Mouse (Mus musculus) adrenal gland, adult 8-10 months (tissue): ENCODE data around the gene Tmie. TPM values are rescaled to one million over a fixed set of nuclear protein-coding genes. Genes with fewer than 3 reads are reported as not detected.

Experiments
- DNase-seq: peaks from one replicate; pipeline ENCODE4 v3.0.0; 2022
- total RNA-seq, 4 experiments: library from RNA; stranded (reverse); gene quantifications; 2 replicates each; pipeline ENCODE4 v1.2.4; 2022

The Tmie gene
- total RNA-seq: 1 to 10 TPM; 2.3 to 7.5 (median 5.1) TPM

DNA sequence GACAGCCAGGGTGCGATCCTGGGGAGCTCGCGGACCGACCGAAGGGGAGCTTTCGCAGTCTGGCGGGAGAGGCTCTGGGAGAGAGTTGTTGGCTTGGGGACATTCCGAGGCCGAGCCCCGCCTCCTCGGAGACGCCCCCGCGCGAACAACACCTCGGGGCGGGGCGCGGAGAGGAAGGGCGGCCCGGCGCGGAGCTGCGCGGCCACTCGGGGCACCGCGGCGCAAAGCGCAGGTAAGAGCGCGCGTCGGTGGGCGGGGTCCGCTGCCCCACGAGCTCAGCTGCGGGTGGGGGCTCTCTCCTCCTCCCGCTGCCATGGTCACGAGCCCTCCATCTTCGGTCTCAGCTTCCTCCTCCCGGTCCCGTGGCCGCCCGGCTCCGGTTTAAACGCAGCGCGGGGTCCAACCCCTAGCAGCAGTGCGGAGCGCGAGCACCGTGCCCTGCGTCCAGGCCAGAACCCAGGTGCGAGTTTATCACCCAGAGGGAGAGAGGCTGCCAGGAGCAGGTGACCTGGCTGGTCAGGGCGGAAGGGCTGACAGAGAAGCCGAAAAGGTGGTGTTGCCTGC lies at the start of gene Tmie:
Gene Tmie, minus strand, starts transcription at position 116 of the 564 bp plus-strand sequence.
- peak; percentile 72 for DNase-seq

- peak; percentile 52 for DNase-seq
Measured at GRCm38 (mm10) chr9:110922759-110923158, 42.8 kb upstream of the Tmie start.

DNA sequence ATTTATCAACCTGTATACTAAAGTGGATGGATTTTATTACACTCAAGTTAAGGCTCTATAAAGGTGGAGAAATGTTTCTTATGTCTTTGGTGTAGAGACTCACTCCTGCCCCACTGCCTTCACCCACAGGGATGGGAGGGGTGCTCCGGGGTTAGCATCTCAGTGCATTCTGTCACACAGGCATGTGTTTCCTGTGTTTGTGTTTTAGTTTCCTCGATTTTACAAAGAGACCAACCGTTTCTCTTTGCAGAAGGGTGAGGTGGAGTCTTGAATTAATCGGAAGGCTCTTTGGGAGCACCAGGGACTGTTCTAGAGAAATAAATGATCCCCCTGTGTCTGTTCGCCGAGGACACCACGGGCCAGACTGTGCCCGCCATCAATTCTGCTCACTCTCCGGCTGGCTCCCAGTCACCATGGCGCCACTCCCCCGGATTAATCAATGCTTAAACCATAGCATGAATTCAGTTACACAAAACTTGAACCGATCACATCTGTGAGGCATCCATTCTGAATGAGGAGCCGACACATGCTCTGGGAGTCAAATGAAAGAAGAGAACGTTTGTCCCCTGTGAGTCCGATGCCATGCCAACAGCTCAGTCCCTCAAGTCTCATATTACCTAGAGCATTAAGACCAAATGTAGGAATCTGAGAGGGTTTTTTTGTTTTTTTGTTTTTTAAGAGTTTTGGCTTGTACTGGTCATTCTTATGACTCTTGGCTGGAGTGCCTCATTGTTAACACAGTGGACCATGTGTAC lies 40.9 kb upstream of the Tmie start:
- no peak for DNase-seq

DNA sequence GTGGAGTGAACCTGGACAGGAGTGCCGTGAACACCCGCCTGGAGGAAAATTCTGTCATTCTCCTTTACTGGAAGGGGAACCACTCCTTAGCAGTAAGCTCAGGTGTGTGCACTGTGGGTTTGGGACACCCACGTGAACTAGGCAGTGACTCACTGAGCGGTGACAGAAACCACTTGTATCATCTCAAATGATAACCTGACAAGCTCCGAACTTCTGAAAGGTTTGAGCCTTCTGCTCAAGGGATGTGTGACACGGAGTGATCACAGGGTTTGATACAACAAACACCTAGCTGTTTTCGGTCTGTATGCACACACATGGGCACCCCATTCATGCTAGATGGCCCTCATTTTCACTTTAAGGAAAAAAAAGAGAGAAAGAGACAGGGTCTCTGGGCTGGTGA lies 36.9 kb upstream of the Tmie start, which contains the start of gene Fam240a:
Gene Fam240a, minus strand, starts transcription at position 76 of the 400 bp plus-strand sequence.
- no peak for DNase-seq

- DNase-seq: no peak
Measured at GRCm38 (mm10) chr9:110915466-110915865, 35.6 kb upstream of the Tmie start.

DNA sequence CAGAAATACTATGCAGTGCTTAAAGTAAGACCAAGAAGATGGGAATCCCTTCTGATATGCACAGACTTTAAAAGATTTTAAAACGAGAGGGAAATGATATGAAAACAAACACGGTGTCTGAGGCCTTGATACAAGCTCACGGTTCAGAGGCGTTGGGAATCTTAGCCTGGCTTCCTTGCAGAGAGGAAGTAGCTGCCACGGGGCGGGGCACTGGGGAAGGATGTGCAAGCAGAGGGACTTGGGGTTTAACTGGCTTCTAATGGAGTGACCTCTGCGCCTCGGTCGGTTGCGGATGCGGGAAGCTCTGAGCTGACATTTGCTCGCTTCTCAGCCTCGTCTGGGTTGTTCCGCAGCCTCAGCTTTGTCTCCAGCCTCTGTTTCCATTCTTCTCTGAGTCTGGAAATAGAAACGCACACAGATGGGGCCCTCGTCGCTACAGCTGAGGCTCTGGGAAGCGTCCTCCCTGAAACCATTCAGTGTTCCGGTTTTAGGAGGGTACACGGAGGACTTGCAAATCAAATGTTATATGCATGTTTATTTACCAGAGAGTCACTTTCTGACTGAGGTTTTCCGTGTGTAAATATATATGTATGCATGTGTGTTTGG lies 34.8 kb upstream of the Tmie start:
- no peak for DNase-seq

- DNase-seq: no peak
Measured at GRCm38 (mm10) chr9:110909371-110909967, 29.6 kb upstream of the Tmie start.

- no peak for DNase-seq
Measured at GRCm38 (mm10) chr9:110908631-110909016, 28.7 kb upstream of the Tmie start.

- DNase-seq: no peak
Measured at GRCm38 (mm10) chr9:110907838-110908630, 28.1 kb upstream of the Tmie start.

- DNase-seq: no peak
Measured at GRCm38 (mm10) chr9:110907201-110907837, 27.4 kb upstream of the Tmie start.

- DNase-seq: no peak
Measured at GRCm38 (mm10) chr9:110902271-110902670, 22.4 kb upstream of the Tmie start.

GRCm38 (mm10) chr9:110901204-110901603 lies 21.3 kb upstream of the Tmie start:
- no peak for DNase-seq

DNA sequence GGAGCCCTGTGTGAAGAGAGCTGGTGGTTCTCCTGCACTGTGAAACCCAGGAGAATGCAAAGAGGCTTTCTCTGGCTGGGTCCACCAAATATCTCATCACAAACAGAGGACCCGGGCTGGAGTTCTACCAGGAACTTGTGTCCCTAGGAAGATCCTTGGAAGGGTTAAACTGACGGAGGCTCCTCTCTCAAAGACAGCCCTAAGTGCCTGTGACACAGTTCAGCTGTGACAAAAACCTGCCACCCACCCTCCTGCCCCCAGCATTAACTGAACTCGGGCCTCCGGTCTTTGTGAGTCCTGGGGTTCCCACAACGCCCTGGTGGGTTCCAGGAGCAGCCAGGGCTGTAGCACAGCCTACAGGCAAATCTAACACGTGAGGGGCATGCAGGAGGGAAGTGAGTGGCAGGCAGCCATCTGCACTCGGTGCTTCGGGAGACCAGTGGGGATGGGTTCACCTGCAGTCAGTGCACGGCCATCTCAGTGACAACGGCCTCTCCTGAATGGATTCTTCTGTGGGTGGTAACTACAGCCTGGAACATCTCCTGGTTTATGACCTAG lies 19.6 kb upstream of the Tmie start:
- no peak for DNase-seq

DNA sequence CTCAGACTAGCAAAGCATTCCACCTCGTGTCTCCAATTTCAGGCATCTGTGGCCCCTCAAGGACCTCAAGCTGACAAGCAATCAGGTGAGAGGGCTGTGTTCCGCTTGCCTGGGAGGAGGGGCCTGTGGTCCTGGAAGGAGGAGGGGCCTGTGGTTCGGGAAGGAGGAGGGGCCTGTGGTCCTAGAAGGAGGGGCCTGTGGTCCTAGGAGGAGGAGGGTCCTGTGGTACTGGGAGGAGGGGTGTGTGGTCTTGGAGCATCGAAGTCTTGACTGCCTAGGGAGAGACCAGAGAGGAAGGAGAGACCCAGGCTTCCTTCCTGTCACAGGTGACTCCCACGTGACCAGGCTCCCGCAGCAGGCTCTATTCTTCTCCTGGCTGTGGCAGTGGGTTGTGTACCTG lies 16.7 kb upstream of the Tmie start:
- DNase-seq: no peak

- DNase-seq: no peak
Measured at GRCm38 (mm10) chr9:110895994-110896393, 16.1 kb upstream of the Tmie start.

DNA sequence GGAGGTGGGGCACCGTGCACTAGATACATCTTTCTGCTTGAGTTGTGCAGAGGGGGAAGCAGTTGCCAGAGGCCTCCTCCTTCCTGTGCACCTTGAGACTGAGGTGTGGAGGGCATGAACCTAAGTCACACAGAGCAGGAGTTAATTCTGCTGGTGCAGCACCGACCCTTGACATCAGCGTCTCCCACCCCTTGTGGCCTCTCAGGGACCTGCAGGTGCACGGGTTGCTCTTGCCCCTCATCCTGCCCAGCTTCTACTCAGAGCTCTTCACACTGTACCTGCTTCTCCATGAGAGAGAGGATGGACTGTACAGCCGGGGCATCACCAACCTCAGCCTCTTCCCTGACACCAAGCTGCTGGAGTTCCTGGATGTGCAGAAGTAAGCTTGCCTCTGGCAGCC lies 15.6 kb upstream of the Tmie start:
- DNase-seq: no peak

DNA sequence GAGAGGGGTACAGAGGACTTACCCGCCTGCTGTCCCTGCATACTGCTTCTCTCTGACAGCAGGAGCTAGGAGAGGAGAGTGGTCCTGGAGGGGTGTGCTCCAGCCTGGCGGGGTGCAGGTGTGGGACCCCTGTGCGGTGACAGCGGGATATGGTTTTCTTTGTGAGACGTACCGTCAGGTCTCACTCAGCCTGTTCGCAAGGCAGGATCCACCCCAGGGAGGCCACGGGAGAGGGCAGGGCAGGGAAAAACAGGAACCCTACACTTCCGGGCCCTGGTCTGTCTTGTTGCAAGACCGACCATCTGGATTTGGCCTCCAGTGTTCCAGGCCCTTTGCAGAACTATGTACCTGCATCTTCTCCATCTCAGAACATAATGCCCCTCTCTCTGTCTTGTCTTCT lies 13.5 kb upstream of the Tmie start:
- no peak for DNase-seq

DNA sequence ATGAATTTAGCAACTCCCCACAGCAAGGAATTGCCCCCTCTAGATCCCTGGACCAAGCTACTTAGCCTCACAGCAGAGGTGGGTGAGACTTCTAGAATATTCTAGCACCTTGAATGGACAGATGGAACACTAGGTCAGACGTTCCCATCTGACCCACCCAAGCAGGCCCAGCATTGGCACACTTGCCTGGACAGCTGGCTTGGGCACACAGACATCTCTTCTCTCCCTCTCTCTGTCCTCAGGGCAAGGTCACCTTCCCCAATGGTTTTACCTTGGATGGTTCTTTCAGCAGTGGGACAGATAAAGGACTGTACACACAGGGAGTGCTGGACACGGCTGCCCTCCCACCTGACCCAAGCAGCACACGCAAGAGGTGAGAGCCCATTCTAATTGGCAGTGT lies 12.6 kb upstream of the Tmie start:
- no peak for DNase-seq

DNA sequence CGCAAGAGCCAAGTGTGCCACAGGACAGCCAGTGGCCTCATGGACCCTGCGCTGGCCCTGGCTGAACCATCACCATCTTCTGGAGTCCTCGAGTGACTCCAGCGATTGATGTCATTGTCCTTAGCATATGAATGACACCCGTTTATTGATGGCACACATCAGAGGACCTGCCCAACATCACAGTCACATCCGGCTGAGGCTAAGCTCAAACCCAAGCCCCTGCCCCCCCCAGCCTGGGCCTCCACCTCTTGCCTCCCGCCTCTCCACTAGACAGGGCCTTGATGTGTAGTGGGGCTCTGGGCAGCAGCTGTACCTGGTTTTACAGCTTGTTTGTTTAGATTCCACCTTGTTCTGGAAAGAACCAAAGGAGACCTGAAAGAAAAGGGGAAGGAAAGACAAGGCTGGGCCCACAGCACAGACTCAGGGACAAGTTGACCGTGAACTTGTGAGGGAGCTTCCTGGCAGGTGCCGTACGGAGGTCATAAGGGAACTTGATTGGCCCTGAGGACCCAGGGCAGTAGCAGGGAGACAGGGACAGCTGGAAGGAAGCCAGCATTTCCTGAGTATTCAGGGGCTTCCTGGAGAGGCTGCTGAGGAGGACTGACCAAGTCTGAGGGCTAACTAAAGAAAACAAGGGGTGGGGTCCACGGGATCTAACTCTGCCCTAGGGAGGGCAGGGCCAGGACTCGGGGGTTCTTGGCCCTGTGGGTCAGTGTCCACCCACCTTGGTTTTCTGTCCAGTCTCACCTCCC lies 11.3 kb upstream of the Tmie start:
- DNase-seq: no peak

GRCm38 (mm10) chr9:110890026-110890783 lies 10.3 kb upstream of the Tmie start:
- DNase-seq: no peak
